Mouse (Mus musculus) liver, embryonic 14.5 days (tissue): Measurements from ENCODE around the gene Iqschfp. TPM values are rescaled to one million over a fixed set of nuclear protein-coding genes. Genes with fewer than 3 reads are reported as not detected.

Experiments used
- ATAC-seq: fragments of 200-750 bp; cut with Nextera tagmentation; 2 replicates; pipeline ENCODE4 v1.8.0; 2017; ENCODE audit warnings: moderate number of reproducible peaks, mild to moderate bottlenecking, moderate library complexity; ENCODE audit not compliant: insufficient read depth
- DNase-seq, 3 experiments: peaks; one replicate each; pipeline ENCODE4 v3.0.0-alpha.2; 2012 to 2013; ENCODE audit warnings: low read depth in 3 of 3, low spot score in 3 of 3
- H3K27ac ChIP-seq: fragments of 300-500 bp; sonication (generic); 2 replicates; pipeline ENCODE4 v1.5.1; 2014; ENCODE audit warnings: moderate library complexity, mild to moderate bottlenecking, control low read depth, inconsistent platforms
- H3K27me3 ChIP-seq: fragments of 300-500 bp; sonication (generic); 2 replicates; pipeline ENCODE4 v1.6.1; 2014; ENCODE audit warnings: mild to moderate bottlenecking, low read length, moderate library complexity; ENCODE audit not compliant: control insufficient read depth, insufficient read depth
- H3K36me3 ChIP-seq: fragments of 300-500 bp; sonication (generic); replicated peaks from 2 replicates; pipeline ENCODE4 v1.6.1; 2014; ENCODE audit warnings: low read depth; ENCODE audit not compliant: control insufficient read depth, insufficient read depth
- H3K4me1 ChIP-seq, 2 experiments: fragments of 200-500 bp in 1 of 2; fragments of 300-500 bp in 1 of 2; sonication (generic) in 1 of 2; replicated peaks; 2 replicates each; pipeline ENCODE4 v1.6.1; 2012 to 2014; ENCODE audit warnings: antibody characterized with exemption in 1 of 2, inconsistent platforms in 1 of 2, low read length in 1 of 2; ENCODE audit not compliant: control insufficient read depth in 2 of 2, insufficient read depth in 2 of 2
- H3K4me2 ChIP-seq: fragments of 300-500 bp; sonication (generic); 2 replicates; pipeline ENCODE4 v1.6.1; 2014; ENCODE audit warnings: low read depth, mild to moderate bottlenecking, control low read depth, moderate library complexity
- H3K4me3 ChIP-seq, 2 experiments: fragments of 200-500 bp in 1 of 2; fragments of 300-500 bp in 1 of 2; sonication (generic) in 1 of 2; 2 replicates each; pipeline ENCODE4 v1.5.1; 2012 to 2014; ENCODE audit warnings: low read depth in 2 of 2, low read length in 2 of 2, mild to moderate bottlenecking in 2 of 2, control low read depth in 1 of 2, inconsistent platforms in 1 of 2, moderate library complexity in 1 of 2; ENCODE audit not compliant: insufficient read depth in 1 of 2
- H3K9ac ChIP-seq: fragments of 300-500 bp; sonication (generic); replicated peaks from 2 replicates; pipeline ENCODE4 v1.6.1; 2014; ENCODE audit warnings: mild to moderate bottlenecking, control low read depth, moderate library complexity
- H3K9me3 ChIP-seq: fragments of 300-500 bp; sonication (generic); 2 replicates; pipeline ENCODE4 v1.6.1; 2016; ENCODE audit warnings: low read length, mixed read lengths; ENCODE audit not compliant: control insufficient read depth
- CTCF ChIP-seq: IDR thresholded peaks from 2 replicates; pipeline ENCODE4 v1.5.1; 2016; ENCODE audit warnings: antibody characterized with exemption, low read depth, control low read depth
- EP300 ChIP-seq: IDR thresholded peaks from 2 replicates; pipeline ENCODE4 v1.6.1; 2016; ENCODE audit warnings: antibody characterized with exemption, low read depth
- WGBS: fragments of 180-500 bp; shearing (Covaris S2); extraction: QIAGEN DNeasy Blood & Tissue Kit; methylation state at CpG from one replicate; pipeline ENCODE4 v1.1.7; 2014; ENCODE audit not compliant: insufficient replicate concordance; 5-methylcytosine and 5-hydroxymethylcytosine counted together
- polyA plus RNA-seq, 2 experiments: library from polyadenylated mRNA; depleted of rRNA in 1 of 2; stranded (reverse) in 1 of 2; unstranded in 1 of 2; fragments of >200 nt; fragmentation: Nextera tagmentation in 1 of 2; extraction: Ambion mirVana in 1 of 2; gene quantifications; 2 replicates each; pipeline versions ENCODE4 v1.2.1 to v1.2.3; 2012 to 2014

Iqschfp gene
- polyA plus RNA-seq, 2 experiments, result not detected

DNA sequence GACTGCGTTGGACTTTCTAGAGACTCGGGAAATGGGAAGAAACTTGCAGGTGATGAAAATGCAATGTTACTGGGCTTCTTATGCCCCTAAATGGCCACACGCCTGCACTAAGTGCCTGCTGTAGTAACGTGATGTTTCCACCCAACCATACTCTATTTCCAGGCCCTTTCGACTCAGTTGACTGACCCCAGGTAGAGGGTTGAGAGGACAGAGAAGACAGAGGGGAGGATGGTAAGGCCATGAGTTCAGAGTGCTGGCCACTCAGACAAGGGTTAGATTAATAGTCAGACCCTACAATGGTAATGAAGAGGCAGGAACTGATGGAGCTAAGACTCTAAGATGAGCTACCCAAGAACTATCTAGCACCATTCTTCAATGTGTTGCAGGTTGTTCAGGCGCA lies 768.0 kb downstream of the Iqschfp start:
- H3K4me1 ChIP-seq, result peaks cover 0 to 8% of the 10 kb centered on the region in 2 experiments; a peak in 2 of 4 replicates
- TF ChIP-seq EP300 (no peak), CTCF (no peak)
- no peak overlapping the region for H3K9ac ChIP-seq
- ATAC-seq (no peak), DNase-seq (no peak)
- H3K27me3 ChIP-seq, result no peaks in the 10 kb centered on the region
- no peak overlapping the region for H3K4me2 ChIP-seq
- no peaks in the 10 kb centered on the region for H3K36me3 ChIP-seq
- H3K27ac ChIP-seq, result no peak overlapping the region
- H3K4me3 ChIP-seq, result no peak overlapping the region
- whole genome bisulfite sequencing, result 63% methylated on average over 6 of the region's 6 CpGs
- H3K9me3 ChIP-seq, result no peaks in the 10 kb centered on the region

DNA sequence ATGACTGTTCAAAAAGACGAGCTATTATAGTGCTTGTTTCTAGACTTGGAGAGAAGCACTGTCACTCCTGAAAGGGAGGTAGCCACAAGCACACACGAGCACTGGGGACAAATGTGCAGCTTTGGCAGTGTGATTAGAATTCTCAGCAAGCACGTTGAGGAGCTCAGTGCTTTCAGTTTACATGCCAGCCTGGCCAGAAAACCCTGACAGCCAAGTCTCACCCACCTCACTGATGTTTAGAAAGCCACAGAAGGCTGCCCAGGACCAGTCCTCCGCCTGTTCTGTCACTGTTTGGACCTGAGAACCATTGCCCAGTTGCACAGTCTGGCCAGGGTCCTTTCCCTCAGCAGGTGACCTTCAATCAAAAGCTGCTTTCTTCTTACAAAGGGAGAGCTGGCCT lies 768.5 kb downstream of the Iqschfp start:
- no peak for DNase-seq
- Histone ChIP-seq H3K4me1 (peaks cover 0 to 8% of the 10 kb centered on the region in 2 experiments; a peak in 2 of 4 replicates), H3K4me2 (no peak overlapping the region), H3K36me3 (no peaks in the 10 kb centered on the region), H3K9me3 (no peaks in the 10 kb centered on the region), H3K4me3 (no peak overlapping the region), H3K27me3 (no peaks in the 10 kb centered on the region), H3K27ac (no peak overlapping the region), H3K9ac (no peak overlapping the region)
- 36% methylated on average over 4 of the region's 4 CpGs for WGBS
- no peak for ATAC-seq
- TF ChIP-seq CTCF (no peak), EP300 (no peak)

DNA sequence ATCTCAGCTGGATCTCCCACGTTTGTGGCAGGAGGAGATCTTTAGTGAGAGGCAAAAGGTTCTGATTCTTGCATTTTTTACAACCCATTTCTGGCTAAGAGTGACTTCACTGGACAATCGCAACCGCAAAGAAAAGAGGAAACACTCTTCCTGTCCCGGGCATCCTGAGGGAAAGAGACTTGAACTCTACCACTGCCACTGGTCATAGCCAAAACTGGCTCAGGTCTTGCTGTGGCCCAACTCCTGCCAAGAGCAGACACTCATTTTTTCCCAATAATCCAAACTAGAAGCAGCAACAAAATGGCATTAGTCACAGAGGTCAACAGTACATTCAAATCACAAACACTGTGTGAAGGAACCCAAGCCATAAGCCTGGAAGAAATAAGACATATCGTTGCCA lies 770.4 kb downstream of the Iqschfp start:
- H3K9me3 ChIP-seq, result no peaks in the 10 kb centered on the region
- 22% methylated on average over 5 of the region's 5 CpGs for WGBS
- no peak for DNase-seq
- no peak overlapping the region for H3K9ac ChIP-seq
- H3K27ac ChIP-seq, result no peak overlapping the region
- peaks cover 0 to 5% of the 10 kb centered on the region in 2 experiments; a peak in 2 of 4 replicates for H3K4me1 ChIP-seq
- H3K4me2 ChIP-seq, result no peak overlapping the region
- no peaks in the 10 kb centered on the region for H3K27me3 ChIP-seq
- no peak overlapping the region for H3K4me3 ChIP-seq
- no peak for ATAC-seq
- H3K36me3 ChIP-seq, result no peaks in the 10 kb centered on the region
- TF ChIP-seq EP300 (no peak), CTCF (no peak)

DNA sequence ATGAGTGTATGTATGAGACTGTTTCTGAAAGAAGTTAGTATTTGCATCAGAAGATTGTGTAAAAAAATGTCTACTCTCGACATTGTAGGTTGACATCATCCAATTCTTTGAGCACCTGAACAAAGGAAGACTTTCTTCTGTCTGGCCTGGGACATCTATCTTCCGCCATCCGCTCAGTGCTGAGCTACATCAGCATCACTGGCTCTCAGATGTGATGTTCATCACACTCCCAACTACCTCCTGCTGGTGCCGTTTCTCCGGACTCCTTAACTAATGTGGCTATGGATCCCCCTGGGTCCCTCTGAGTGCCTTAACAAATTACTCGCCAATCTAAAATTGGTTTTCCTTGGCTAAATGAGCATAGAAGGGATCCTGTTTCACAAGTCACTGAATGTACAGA lies 772.3 kb downstream of the Iqschfp start:
- Histone ChIP-seq H3K4me1 (no peaks in the 10 kb centered on the region), H3K36me3 (no peaks in the 10 kb centered on the region), H3K9ac (no peak overlapping the region), H3K27me3 (no peaks in the 10 kb centered on the region), H3K4me3 (no peak overlapping the region), H3K9me3 (no peaks in the 10 kb centered on the region), H3K4me2 (no peak overlapping the region), H3K27ac (no peak overlapping the region)
- DNase-seq, result no peak
- TF ChIP-seq EP300 (no peak), CTCF (no peak)
- no peak for ATAC-seq
- WGBS, result 71% methylated on average over 6 of the region's 6 CpGs

DNA sequence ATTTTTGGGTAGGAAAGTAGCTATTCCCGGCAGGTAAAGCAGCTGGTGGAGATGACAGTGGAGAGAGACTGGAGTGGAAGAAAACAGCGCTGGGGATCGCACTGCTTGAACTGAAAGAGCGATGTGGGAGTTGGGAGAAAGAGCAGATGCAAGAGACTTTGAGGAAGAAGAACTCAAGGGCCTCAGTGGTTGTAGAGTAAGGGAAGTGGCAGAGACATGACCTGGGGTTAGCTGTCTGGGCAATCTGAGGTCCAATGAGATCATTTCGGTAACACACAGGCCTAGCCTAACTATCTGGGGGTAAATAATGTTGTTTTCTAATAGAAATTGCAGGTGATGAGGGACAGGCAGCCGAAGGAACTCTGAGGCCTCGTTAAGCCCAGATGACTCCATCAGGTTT lies 774.3 kb downstream of the Iqschfp start:
- Histone ChIP-seq H3K4me2 (no peak overlapping the region), H3K27me3 (no peaks in the 10 kb centered on the region), H3K4me3 (no peak overlapping the region), H3K9ac (no peak overlapping the region), H3K27ac (no peak overlapping the region), H3K36me3 (no peaks in the 10 kb centered on the region), H3K4me1 (no peaks in the 10 kb centered on the region), H3K9me3 (no peaks in the 10 kb centered on the region)
- TF ChIP-seq EP300 (no peak), CTCF (no peak)
- DNase-seq (no peak), ATAC-seq (no peak)
- WGBS, result 52% methylated on average over 7 of the region's 7 CpGs
